Comparison of ENCODE assay signal across 9 mouse cellular contexts in genomic region chr9:3019835-3020727, GRCm38 (mm10). TPM values are rescaled to one million over a fixed set of nuclear protein-coding genes. Genes with fewer than 3 reads are reported as not detected.
DNase-seq lines count a peak whose midpoint lies in the region; ATAC-seq and TF ChIP-seq lines count a peak whose summit lies in the region.
"Not testable (repeated sequence)": the region's sequence is repeated elsewhere in the genome, so short reads cannot be mapped to it uniquely, and the experiment has no call there.
"Had no signal": no experiment of that assay in that cellular context is flagged by ENCODE, and none has a peak within 500 bp of the region (broad histone marks: within the 10 kb centered on the region; RNA-seq: fewer than 3 reads in every experiment).

No protein-coding gene starts in this region.

- H3K4me3 ChIP-seq in limb, embryonic 14.5 days (replicated peaks; ENCODE audit: low read length); midbrain, embryonic 14.5 days (replicated peaks; ENCODE audit: low read depth, low read length): not testable (repeated sequence)

- not testable (repeated sequence) for H3K27me3 ChIP-seq in limb, embryonic 14.5 days (ENCODE audit: control insufficient read depth, insufficient read depth, low read length); midbrain, embryonic 14.5 days (ENCODE audit: control insufficient read depth, insufficient read depth, low read length)

- H3K36me3 ChIP-seq in limb, embryonic 14.5 days (ENCODE audit: control insufficient read depth, insufficient read depth, low read length); midbrain, embryonic 14.5 days (ENCODE audit: control insufficient read depth, insufficient read depth, low read length): not testable (repeated sequence)

- 75% methylated on average over 11 of the region's 19 CpGs for WGBS in limb, embryonic 14.5 days
- WGBS in midbrain, embryonic 14.5 days, result 78% methylated on average over 11 of the region's 19 CpGs

- peak; percentile 40 to 48 for ATAC-seq in hematopoietic stem cell, adult 5-6 weeks (replicated peaks in 1 of 2; ENCODE audit: insufficient read depth in 1 of 2, low FRiP score in 2 of 2, low TSS enrichment in 1 of 2, low read depth in 1 of 2, poor library complexity in 2 of 2, severe bottlenecking in 2 of 2)
- peak; percentile 56; the same call in 1 of the 2 replicates for ATAC-seq in limb, embryonic 14.5 days (ENCODE audit: low FRiP score, low read depth)
- ATAC-seq in midbrain, embryonic 14.5 days (ENCODE audit: low FRiP score, low TSS enrichment), result peak; percentile 71

- DNase-seq in cerebellum, postnatal 14 days, result peak; percentile 46 to 79
- DNase-seq in gastrocnemius, adult 18-20 months (ENCODE audit: low spot score), result peak; percentile 67
- DNase-seq in kidney, postnatal 4 days, result peak; percentile 47 to 79
- DNase-seq in limb, embryonic 14.5 days (ENCODE audit: low spot score); midbrain, embryonic 14.5 days: not testable (repeated sequence)
- peak; percentile 85 for DNase-seq in spleen, postnatal 14 days (ENCODE audit: low spot score in 2 of 2)

- not testable (repeated sequence) for H3K27ac ChIP-seq in limb, embryonic 14.5 days (replicated peaks; ENCODE audit: low read depth, low read length); midbrain, embryonic 14.5 days (replicated peaks; ENCODE audit: low read depth, low read length)

- TF ChIP-seq POLR2A in limb, embryonic 14.5 days (IDR thresholded peaks at IDR 0.05; ENCODE audit: borderline replicate concordance, extremely low read depth, insufficient read depth, insufficient read length), result not testable (repeated sequence)

- not testable (repeated sequence) for H3K9ac ChIP-seq in limb, embryonic 14.5 days (ENCODE audit: low read depth, low read length, severe bottlenecking); midbrain, embryonic 14.5 days (replicated peaks; ENCODE audit: low read length)

- not testable (repeated sequence) for H3K4me2 ChIP-seq in limb, embryonic 14.5 days (replicated peaks; ENCODE audit: low read depth, low read length, severe bottlenecking); midbrain, embryonic 14.5 days (ENCODE audit: low read length)

- H3K4me1 ChIP-seq in limb, embryonic 14.5 days (ENCODE audit: control insufficient read depth, insufficient read depth, low read length); midbrain, embryonic 14.5 days (ENCODE audit: control insufficient read depth, insufficient read depth, low read length): not testable (repeated sequence)

- H3K9me3 ChIP-seq in limb, embryonic 14.5 days (ENCODE audit: control insufficient read depth, low read length); midbrain, embryonic 14.5 days (ENCODE audit: control insufficient read depth, low read length): not testable (repeated sequence)

RNA-seq across cellular contexts. Expression of gene Gm10719, which starts 2.9 kb away (rescaled TPM):
- under 1 TPM in 1 of 2 experiments, not detected in 1; 0.39 TPM for total RNA-seq in gastrocnemius, adult 18-20 months (2021)
- 0.75 and 3.6 TPM in 2 replicates for total RNA-seq in hematopoietic stem cell, adult 5-6 weeks (2017)
- 0.12 TPM in 1 of 2 replicates, not detected in the other for polyA plus RNA-seq in limb, embryonic 14.5 days (2012; rRNA removed)
- not detected in 2 replicates for polyA plus RNA-seq in limb, embryonic 14.5 days (2014; fragmentation: Nextera tagmentation; extraction: Ambion mirVana)
- 0.50 and 0.59 TPM in 2 replicates for polyA plus RNA-seq in midbrain, embryonic 14.5 days (2014; fragmentation: Nextera tagmentation; extraction: Ambion mirVana)
- polyA plus RNA-seq: midbrain, embryonic 16.5 days had no signal

RNA-seq across cellular contexts. Expression of gene Gm10718, which starts 3.3 kb away (rescaled TPM):
- not detected for total RNA-seq in gastrocnemius, adult 18-20 months (2021)
- total RNA-seq in hematopoietic stem cell, adult 5-6 weeks (2017), result 1.5 TPM in 1 of 2 replicates, not detected in the other
- polyA plus RNA-seq in limb, embryonic 14.5 days (2012; rRNA removed), result 0.10 TPM in 1 of 2 replicates, not detected in the other
- not detected in 2 replicates for polyA plus RNA-seq in limb, embryonic 14.5 days (2014; fragmentation: Nextera tagmentation; extraction: Ambion mirVana)
- 1.5 and 1.8 TPM in 2 replicates for polyA plus RNA-seq in midbrain, embryonic 14.5 days (2014; fragmentation: Nextera tagmentation; extraction: Ambion mirVana)
- polyA plus RNA-seq: hindbrain, embryonic 10.5 days; midbrain, embryonic 16.5 days had no signal

RNA-seq across cellular contexts. Expression of gene Gm10720, which starts 4.6 kb away (rescaled TPM):
- not detected for total RNA-seq in gastrocnemius, adult 18-20 months (2021)
- total RNA-seq in hematopoietic stem cell, adult 5-6 weeks (2017), result not detected in 2 replicates
- polyA plus RNA-seq in limb, embryonic 14.5 days (2012; rRNA removed), result not detected in 2 replicates
- polyA plus RNA-seq in limb, embryonic 14.5 days (2014; fragmentation: Nextera tagmentation; extraction: Ambion mirVana), result not detected in 2 replicates
- polyA plus RNA-seq in midbrain, embryonic 14.5 days (2014; fragmentation: Nextera tagmentation; extraction: Ambion mirVana), result not detected in 2 replicates
- polyA plus RNA-seq: hindbrain, embryonic 10.5 days; midbrain, embryonic 16.5 days had no signal

RNA-seq across cellular contexts. Expression of gene Gm10717, which starts 5.1 kb away (rescaled TPM):
- total RNA-seq in gastrocnemius, adult 18-20 months (2021), result not detected
- total RNA-seq in hematopoietic stem cell, adult 5-6 weeks (2017), result 1.5 and 3.1 TPM in 2 replicates
- polyA plus RNA-seq in limb, embryonic 14.5 days (2012; rRNA removed), result not detected in 2 replicates
- polyA plus RNA-seq in limb, embryonic 14.5 days (2014; fragmentation: Nextera tagmentation; extraction: Ambion mirVana), result not detected in 2 replicates
- 1.2 TPM in 1 of 2 replicates, not detected in the other for polyA plus RNA-seq in midbrain, embryonic 14.5 days (2014; fragmentation: Nextera tagmentation; extraction: Ambion mirVana)

RNA-seq across cellular contexts. Expression of gene Gm10721, which starts 7.1 kb away (rescaled TPM):
- total RNA-seq in gastrocnemius, adult 18-20 months (2021), result under 1 TPM in 1 of 2 experiments, not detected in 1; 0.48 TPM
- 1.8 TPM in 1 of 2 replicates, not detected in the other for total RNA-seq in hematopoietic stem cell, adult 5-6 weeks (2017)
- polyA plus RNA-seq in limb, embryonic 14.5 days (2012; rRNA removed), result not detected in 2 replicates
- polyA plus RNA-seq in limb, embryonic 14.5 days (2014; fragmentation: Nextera tagmentation; extraction: Ambion mirVana), result 0.35 TPM in 1 of 2 replicates, not detected in the other
- 0.58 TPM in 1 of 2 replicates, not detected in the other for polyA plus RNA-seq in midbrain, embryonic 14.5 days (2014; fragmentation: Nextera tagmentation; extraction: Ambion mirVana)
- polyA plus RNA-seq: hindbrain, embryonic 10.5 days; midbrain, embryonic 16.5 days had no signal
